Mouse (Mus musculus) gastrocnemius, postnatal 4 days (tissue): ENCODE results near the gene Bst2. TPM values are rescaled to one million over a fixed set of nuclear protein-coding genes. Genes with fewer than 3 reads are reported as not detected.

Experiments
- DNase-seq, 2 experiments: peaks; one replicate each; pipeline ENCODE4 v3.0.0; 2021 to 2022; ENCODE audit warnings: low spot score in 2 of 2, mixed read lengths in 2 of 2
- total RNA-seq, 2 experiments: library from RNA; stranded (reverse); gene quantifications; 2 replicates each; pipeline ENCODE4 v1.2.3; 2021

Gene Bst2
- total RNA-seq, 2 experiments from 2014 or later = 18.3 to 20.1 TPM

GRCm38 (mm10) chr8:71487691-71488445 lies 49.4 kb downstream of the Bst2 start, which contains the start of gene Gtpbp3:
Gene Gtpbp3, plus strand, starts transcription at chr8:71488103.
- peak; percentile 69 to 85 for DNase-seq

- DNase-seq = no peak
Measured at GRCm38 (mm10) chr8:71486136-71486529, 51.1 kb downstream of the Bst2 start.

GRCm38 (mm10) chr8:71485142-71486135 lies 51.8 kb downstream of the Bst2 start, which contains the start of gene Ano8:
Gene Ano8, minus strand, starts transcription at chr8:71485963.
- peak; percentile 73 to 87 for DNase-seq

DNA sequence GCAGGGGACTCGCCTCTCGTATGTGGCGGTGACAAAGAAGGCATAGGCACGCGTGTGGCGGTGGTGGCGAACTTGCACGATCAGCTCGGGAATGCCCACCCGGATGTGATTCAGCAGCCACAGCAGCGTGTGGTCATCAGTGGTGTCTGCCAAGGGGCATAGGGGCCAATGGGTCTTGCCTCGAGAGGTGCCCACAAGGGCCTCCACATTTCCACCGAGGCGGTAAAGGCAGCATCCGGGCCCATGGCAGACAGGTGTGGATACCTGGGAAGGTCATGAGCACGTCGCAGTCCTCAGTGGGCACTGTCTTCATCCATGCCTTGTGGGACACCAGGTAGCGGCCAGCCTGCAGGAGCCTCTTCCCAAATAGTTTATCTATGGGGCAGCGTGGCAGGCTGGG lies 52.5 kb downstream of the Bst2 start:
- DNase-seq = no peak

Other genes with a start within 250 kb of the Bst2 start
- gene Use1, start 170.6 kb downstream of the Bst2 start, total RNA-seq = 100 to 1,000 TPM; 139 to 149 TPM
- gene Ocel1, start 166.2 kb downstream of the Bst2 start, total RNA-seq = 1 to 10 TPM; 8.1 to 9.2 TPM
- gene Nr2f6, start 155.5 kb downstream of the Bst2 start, total RNA-seq = 10 to 100 TPM; 37.0 to 40.4 TPM
- gene Ushbp1, start 141.7 kb downstream of the Bst2 start, total RNA-seq = 10 to 100 TPM; 14.7 to 17.4 TPM
- 10 to 100 TPM; 64.4 to 77.9 TPM for gene Babam1, start 140.6 kb downstream of the Bst2 start, total RNA-seq
- 1 to 10 TPM; 6.0 to 7.1 TPM for gene Ankle1, start 131.4 kb downstream of the Bst2 start, total RNA-seq
- gene Abhd8, start 73.8 kb downstream of the Bst2 start, total RNA-seq = 10 to 100 TPM; 47.1 to 47.3 TPM
- gene Mrpl34, start 72.5 kb downstream of the Bst2 start, total RNA-seq = 10 to 100 TPM; 29.0 to 34.4 TPM
- gene Dda1, start 68.3 kb downstream of the Bst2 start, total RNA-seq = 10 to 100 TPM; 40.3 to 44.2 TPM
- 10 to 100 TPM; 20.8 to 25.3 TPM for gene Ano8, start 51.5 kb downstream of the Bst2 start, total RNA-seq
- gene Gtpbp3, start 49.4 kb downstream of the Bst2 start, total RNA-seq = 10 to 100 TPM; 17.8 to 19.1 TPM
- 10 to 100 TPM; 15.9 to 16.6 TPM for gene Plvap, start 25.7 kb downstream of the Bst2 start, total RNA-seq
- gene Ccdc194, start 11.7 kb downstream of the Bst2 start, total RNA-seq = under 1 TPM; 0.47 to 0.83 TPM
- 10 to 100 TPM; 30.3 to 33.1 TPM for gene Mvb12a, start 5.5 kb upstream of the Bst2 start, total RNA-seq
- gene Tmem221, start 21.4 kb upstream of the Bst2 start, total RNA-seq = under 1 TPM in 1 of 2 experiments, not detected in 1; 0.21 TPM
- gene Nxnl1, start 29.1 kb upstream of the Bst2 start, total RNA-seq = under 1 TPM; 0.26 to 0.29 TPM
- gene Slc27a1, start 31.4 kb upstream of the Bst2 start, total RNA-seq = 10 to 100 TPM; 51.7 to 52.8 TPM
- gene Pgls, start 54.7 kb upstream of the Bst2 start, total RNA-seq = 10 to 100 TPM; 71.4 to 72.1 TPM
- gene Fam129c, start 60.2 kb upstream of the Bst2 start, total RNA-seq = 1 to 10 TPM; 1.8 to 2.6 TPM
- gene Colgalt1, start 73.5 kb upstream of the Bst2 start, total RNA-seq = 10 to 100 TPM; 63.9 to 77.4 TPM
- under 1 TPM; 0.22 to 0.47 TPM for gene Unc13a, start 134.3 kb upstream of the Bst2 start, total RNA-seq
- 1 to 10 TPM; 5.0 to 6.5 TPM for gene Jak3, start 138.8 kb upstream of the Bst2 start, total RNA-seq
- 1 to 10 TPM; 2.6 to 3.4 TPM for gene Insl3, start 151.8 kb upstream of the Bst2 start, total RNA-seq
- gene B3gnt3, start 164.3 kb upstream of the Bst2 start, total RNA-seq = 1 to 10 TPM; 4.1 to 4.5 TPM
- 1 to 10 TPM in 1 of 2 experiments, under 1 TPM in 1; 0.61 to 1.5 TPM for gene Fcho1, start 188.3 kb upstream of the Bst2 start, total RNA-seq